Mouse (Mus musculus): ENCODE measurements at regions not wholly inside any gene's neighbourhood (a gene's known extent, or its start where the extent isn't known, plus 50 kb on each side); places are given as distances from the start of the nearest gene placed in this dataset.
A peak's percentile ranks its signal among the peaks of the same experiment; 100 is the strongest.

DNA sequence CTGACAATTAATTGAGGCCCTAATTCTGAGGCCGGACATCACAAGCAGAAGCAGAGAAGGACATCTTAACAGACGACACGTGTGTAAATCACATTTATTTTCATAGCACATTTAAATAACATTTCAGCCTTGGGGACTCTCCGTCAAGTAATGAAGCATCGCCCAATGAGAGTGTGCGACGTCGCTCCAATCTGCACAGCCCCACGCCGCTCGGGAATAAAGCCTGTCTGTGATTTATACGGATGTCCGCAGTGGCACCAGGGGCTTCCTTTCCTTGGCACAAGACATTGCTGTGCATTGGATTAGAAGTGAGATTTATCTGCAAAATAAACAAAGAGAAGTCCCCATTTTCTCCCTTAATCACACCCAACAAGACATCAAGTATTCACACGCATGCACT is 231.6 kb upstream of the Nfe2l3 start:
- WGBS = 90% methylated on average over 14 of the region's 14 CpGs
- no peak overlapping the region for H3K27ac ChIP-seq (ENCODE audit: insufficient read depth, low read depth, low read length)
- no peak overlapping the region for H3K4me3 ChIP-seq (ENCODE audit: insufficient read depth, low read depth, low read length)
- H3K4me1 ChIP-seq (ENCODE audit: control insufficient read depth, insufficient read depth, low read length) = no peaks in the 10 kb centered on the region
- no peak for TF ChIP-seq POLR2A (IDR thresholded peaks at IDR 0.05; ENCODE audit: insufficient read depth, low read depth, low read length)
- TF ChIP-seq CTCF (IDR thresholded peaks at IDR 0.05; ENCODE audit: insufficient read depth, low read depth, low read length) = no peak

GRCm38 (mm10) chr6:51204306-51204705 is 228.2 kb upstream of the Nfe2l3 start:
- TF ChIP-seq CTCF (IDR thresholded peaks at IDR 0.05; ENCODE audit: insufficient read depth, low read depth, low read length) = no peak
- Histone ChIP-seq H3K4me1 (ENCODE audit: control insufficient read depth, insufficient read depth, low read length) (peaks cover 5% of the 10 kb centered on the region; the same call in 1 of the 2 replicates), H3K27ac (ENCODE audit: insufficient read depth, low read depth, low read length) (no peak overlapping the region), H3K4me3 (ENCODE audit: insufficient read depth, low read depth, low read length) (no peak overlapping the region)
- WGBS = 83% methylated on average over 3 of the region's 3 CpGs

GRCm38 (mm10) chr6:51205411-51205810 is 227.1 kb upstream of the Nfe2l3 start:
- Histone ChIP-seq H3K27ac (ENCODE audit: insufficient read depth, low read depth, low read length) (no peak overlapping the region), H3K4me1 (ENCODE audit: control insufficient read depth, insufficient read depth, low read length) (peaks cover 5% of the 10 kb centered on the region; the same call in 1 of the 2 replicates), H3K4me3 (ENCODE audit: insufficient read depth, low read depth, low read length) (no peak overlapping the region)
- TF ChIP-seq CTCF (IDR thresholded peaks at IDR 0.05; ENCODE audit: insufficient read depth, low read depth, low read length) (no peak), POLR2A (IDR thresholded peaks at IDR 0.05; ENCODE audit: insufficient read depth, low read depth, low read length) (no peak)
- WGBS = 90% methylated on average over 11 of the region's 11 CpGs

DNA sequence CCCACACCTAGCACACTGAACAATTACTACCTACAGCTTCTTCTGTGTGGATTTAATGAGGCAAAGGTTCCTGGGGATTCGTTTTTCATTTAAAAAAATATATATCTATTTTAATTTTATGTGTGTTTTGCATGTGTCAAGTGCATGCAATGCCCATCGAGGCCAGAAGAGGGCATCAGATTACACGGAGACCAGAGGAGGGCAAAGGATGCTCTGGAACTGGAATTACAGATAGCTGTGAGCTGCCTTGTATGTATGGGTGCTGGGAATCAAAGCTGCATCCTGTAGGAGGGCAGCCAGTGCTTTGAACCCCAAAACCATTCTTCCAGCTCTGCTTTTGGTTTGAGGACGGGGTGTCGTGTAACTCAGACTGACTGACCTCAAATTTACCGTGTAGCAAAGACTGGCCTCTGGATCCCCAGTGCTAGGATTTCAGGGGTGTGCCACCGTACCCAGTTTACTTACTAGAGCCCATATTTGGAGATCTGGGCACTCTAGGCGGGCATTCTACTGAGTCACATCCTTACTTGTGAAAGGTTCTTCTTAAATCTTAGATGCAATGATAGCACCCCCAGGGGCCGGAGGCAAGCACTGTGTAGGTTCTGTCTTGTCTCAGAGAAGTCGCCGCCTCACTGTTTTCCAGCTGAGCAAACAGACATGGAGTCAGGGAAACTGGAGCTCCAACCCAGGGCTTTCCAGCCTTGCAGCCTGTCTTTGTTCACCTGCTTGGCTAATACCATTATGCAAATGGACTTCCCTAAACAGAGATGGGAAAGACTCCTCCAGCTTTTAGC is 225.6 kb upstream of the Nfe2l3 start:
- no peak for TF ChIP-seq CTCF (IDR thresholded peaks at IDR 0.05; ENCODE audit: insufficient read depth, low read depth, low read length)
- TF ChIP-seq POLR2A (IDR thresholded peaks at IDR 0.05; ENCODE audit: insufficient read depth, low read depth, low read length) = no peak
- Histone ChIP-seq H3K4me1 (ENCODE audit: control insufficient read depth, insufficient read depth, low read length) (peaks cover 5% of the 10 kb centered on the region; the same call in 1 of the 2 replicates), H3K4me3 (ENCODE audit: insufficient read depth, low read depth, low read length) (no peak overlapping the region), H3K27ac (ENCODE audit: insufficient read depth, low read depth, low read length) (no peak overlapping the region)
- WGBS = 12% methylated on average over 11 of the region's 11 CpGs

DNA sequence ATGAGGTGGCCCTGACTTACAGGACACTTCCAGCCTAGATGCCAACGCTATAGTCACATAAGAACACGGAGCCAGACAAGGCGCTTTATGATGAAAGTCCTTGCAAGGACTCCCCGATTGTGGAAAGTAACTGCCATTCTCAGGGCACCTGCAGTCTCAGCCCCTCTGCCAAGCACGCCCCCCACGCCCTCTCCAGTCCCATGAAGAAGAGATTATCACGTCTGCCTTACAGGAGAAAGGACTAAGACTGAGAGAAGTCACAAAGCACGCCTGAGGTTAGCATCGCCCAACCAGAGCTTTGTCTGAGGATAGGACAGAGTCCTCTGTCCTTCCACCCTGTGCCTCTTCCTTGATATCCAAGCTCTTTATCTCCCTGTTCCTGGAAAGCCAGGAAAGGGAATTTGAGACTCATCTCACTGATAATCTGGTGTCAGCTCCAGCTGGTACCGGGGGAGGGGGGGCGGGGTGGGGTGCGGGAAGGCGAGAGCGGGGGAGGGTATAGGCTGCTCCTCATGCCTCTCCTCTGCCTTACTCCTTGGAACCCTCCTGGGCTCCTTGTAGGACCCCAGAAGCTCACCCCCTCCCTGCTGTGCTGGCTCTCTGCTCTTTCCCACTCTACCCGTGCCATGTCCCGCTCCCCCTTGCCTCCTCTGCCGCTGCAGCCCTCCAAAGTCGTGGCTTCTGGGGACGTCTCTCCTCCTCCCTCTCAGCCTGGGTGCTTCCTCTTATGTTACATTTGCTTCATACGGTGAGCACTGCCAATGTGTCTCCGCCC is 224.7 kb upstream of the Nfe2l3 start:
- no peak overlapping the region for H3K27ac ChIP-seq (ENCODE audit: insufficient read depth, low read depth, low read length)
- H3K4me1 ChIP-seq (ENCODE audit: control insufficient read depth, insufficient read depth, low read length) = peaks cover 5% of the 10 kb centered on the region; the same call in 1 of the 2 replicates
- TF ChIP-seq POLR2A (IDR thresholded peaks at IDR 0.05; ENCODE audit: insufficient read depth, low read depth, low read length) (no peak), CTCF (IDR thresholded peaks at IDR 0.05; ENCODE audit: insufficient read depth, low read depth, low read length) (no peak)
- 0 out of 2 replicates have a peak overlapping the region, but pooled peaks have one; percentile 15 for H3K4me3 ChIP-seq (ENCODE audit: insufficient read depth, low read depth, low read length)
- WGBS = 9% methylated on average over 21 of the region's 21 CpGs

GRCm38 (mm10) chr6:51208660-51209396 is 223.6 kb upstream of the Nfe2l3 start:
- WGBS = 2% methylated on average over 6 of the region's 6 CpGs
- Histone ChIP-seq H3K27ac (ENCODE audit: insufficient read depth, low read depth, low read length) (no peak overlapping the region), H3K4me1 (ENCODE audit: control insufficient read depth, insufficient read depth, low read length) (peaks cover 5% of the 10 kb centered on the region; the same call in 1 of the 2 replicates)

DNA sequence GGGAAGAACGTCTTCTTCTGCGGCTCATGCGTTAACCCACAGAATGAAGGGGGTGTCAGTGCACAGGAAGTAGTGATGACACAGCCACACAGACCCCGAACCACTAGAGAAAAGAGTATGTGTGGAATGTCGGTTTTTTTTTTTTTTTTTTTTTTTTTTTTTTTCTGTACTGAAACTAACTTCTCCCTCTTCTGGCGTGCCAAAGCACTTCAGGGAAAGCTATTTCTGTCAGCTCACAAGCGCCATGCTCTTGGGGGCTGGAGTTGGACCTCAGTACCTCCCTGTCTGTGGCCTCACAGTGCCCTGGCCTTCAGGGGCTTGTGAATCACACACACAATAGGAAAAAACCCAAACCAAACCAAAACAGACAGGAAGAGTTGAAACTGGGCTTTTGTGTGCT is 221.1 kb upstream of the Nfe2l3 start:
- Histone ChIP-seq H3K4me1 (ENCODE audit: control insufficient read depth, insufficient read depth, low read length) (peaks cover 6% of the 10 kb centered on the region; the same call in 1 of the 2 replicates), H3K4me3 (ENCODE audit: insufficient read depth, low read depth, low read length) (no peak overlapping the region), H3K27ac (ENCODE audit: insufficient read depth, low read depth, low read length) (no peak overlapping the region)
- TF ChIP-seq POLR2A (IDR thresholded peaks at IDR 0.05; ENCODE audit: insufficient read depth, low read depth, low read length) (no peak), CTCF (IDR thresholded peaks at IDR 0.05; ENCODE audit: insufficient read depth, low read depth, low read length) (no peak)
- WGBS = 51% methylated on average over 7 of the region's 7 CpGs

More at GRCm38 (mm10) chr6:51208660-51209396, 223.6 kb upstream of the Nfe2l3 start:
- TF ChIP-seq POLR2A (IDR thresholded peaks at IDR 0.05; ENCODE audit: insufficient read depth, low read depth, low read length) = no peak
- no peak for TF ChIP-seq CTCF (IDR thresholded peaks at IDR 0.05; ENCODE audit: insufficient read depth, low read depth, low read length)
- H3K4me3 ChIP-seq (ENCODE audit: insufficient read depth, low read depth, low read length) = no peak overlapping the region

- WGBS = 91% methylated on average over 8 of the region's 8 CpGs
- peaks cover 8% of the 10 kb centered on the region; the same call in 1 of the 2 replicates for H3K4me1 ChIP-seq (ENCODE audit: control insufficient read depth, insufficient read depth, low read length)
Observed at GRCm38 (mm10) chr6:51212216-51212615, 220.3 kb upstream of the Nfe2l3 start.

More at GRCm38 (mm10) chr6:51212216-51212615, 220.3 kb upstream of the Nfe2l3 start:
- TF ChIP-seq CTCF (IDR thresholded peaks at IDR 0.05; ENCODE audit: insufficient read depth, low read depth, low read length) (no peak), POLR2A (IDR thresholded peaks at IDR 0.05; ENCODE audit: insufficient read depth, low read depth, low read length) (no peak)
- Histone ChIP-seq H3K4me3 (ENCODE audit: insufficient read depth, low read depth, low read length) (no peak overlapping the region), H3K27ac (ENCODE audit: insufficient read depth, low read depth, low read length) (no peak overlapping the region)
